Mouse (Mus musculus): ENCODE measurements around the gene Gmds. TPM values are rescaled to one million over a fixed set of nuclear protein-coding genes. Genes with fewer than 3 reads are reported as not detected.

Gene Gmds
- 4.3 and 5.2 TPM in 2 replicates for polyA plus RNA-seq (2012; rRNA removed)

- Histone ChIP-seq H3K4me1 (ENCODE audit: control insufficient read depth, insufficient read depth, low read length) (peaks cover 6% of the 10 kb centered on the region), H3K36me3 (ENCODE audit: control insufficient read depth, insufficient read depth, low read length) (no peaks in the 10 kb centered on the region), H3K27ac (ENCODE audit: control insufficient read depth, insufficient read depth, low read depth, low read length) (peak within 1 kb of the TSS; percentile 56), H3K27me3 (ENCODE audit: control insufficient read depth, insufficient read depth, low read length) (no peaks in the 10 kb centered on the region), H3K4me3 (ENCODE audit: control insufficient read depth, low read depth, low read length) (peak within 1 kb of the TSS; percentile 87)
- no peak for TF ChIP-seq CTCF (IDR thresholded peaks at IDR 0.05; ENCODE audit: control insufficient read depth, insufficient read depth, insufficient replicate concordance, low read depth, low read length)
- peak; percentile 47 for TF ChIP-seq POLR2A (IDR thresholded peaks at IDR 0.05; ENCODE audit: control insufficient read depth, low read depth, low read length)
Observed at GRCm38 (mm10) chr13:32338513-32339365, at the start of gene Gmds. Gene Gmds, minus strand, starts transcription at chr13:32338740.

- no peak overlapping the region for H3K27ac ChIP-seq (ENCODE audit: control insufficient read depth, insufficient read depth, low read depth, low read length)
- no peak for TF ChIP-seq CTCF (IDR thresholded peaks at IDR 0.05; ENCODE audit: control insufficient read depth, insufficient read depth, insufficient replicate concordance, low read depth, low read length)
- no peaks in the 10 kb centered on the region for H3K36me3 ChIP-seq (ENCODE audit: control insufficient read depth, insufficient read depth, low read length)
- H3K4me1 ChIP-seq (ENCODE audit: control insufficient read depth, insufficient read depth, low read length) = no peaks in the 10 kb centered on the region
- H3K4me3 ChIP-seq (ENCODE audit: control insufficient read depth, low read depth, low read length) = no peak overlapping the region
- no peaks in the 10 kb centered on the region for H3K27me3 ChIP-seq (ENCODE audit: control insufficient read depth, insufficient read depth, low read length)
Observed at GRCm38 (mm10) chr13:32385421-32386092, 47.0 kb upstream of the Gmds start.

DNA sequence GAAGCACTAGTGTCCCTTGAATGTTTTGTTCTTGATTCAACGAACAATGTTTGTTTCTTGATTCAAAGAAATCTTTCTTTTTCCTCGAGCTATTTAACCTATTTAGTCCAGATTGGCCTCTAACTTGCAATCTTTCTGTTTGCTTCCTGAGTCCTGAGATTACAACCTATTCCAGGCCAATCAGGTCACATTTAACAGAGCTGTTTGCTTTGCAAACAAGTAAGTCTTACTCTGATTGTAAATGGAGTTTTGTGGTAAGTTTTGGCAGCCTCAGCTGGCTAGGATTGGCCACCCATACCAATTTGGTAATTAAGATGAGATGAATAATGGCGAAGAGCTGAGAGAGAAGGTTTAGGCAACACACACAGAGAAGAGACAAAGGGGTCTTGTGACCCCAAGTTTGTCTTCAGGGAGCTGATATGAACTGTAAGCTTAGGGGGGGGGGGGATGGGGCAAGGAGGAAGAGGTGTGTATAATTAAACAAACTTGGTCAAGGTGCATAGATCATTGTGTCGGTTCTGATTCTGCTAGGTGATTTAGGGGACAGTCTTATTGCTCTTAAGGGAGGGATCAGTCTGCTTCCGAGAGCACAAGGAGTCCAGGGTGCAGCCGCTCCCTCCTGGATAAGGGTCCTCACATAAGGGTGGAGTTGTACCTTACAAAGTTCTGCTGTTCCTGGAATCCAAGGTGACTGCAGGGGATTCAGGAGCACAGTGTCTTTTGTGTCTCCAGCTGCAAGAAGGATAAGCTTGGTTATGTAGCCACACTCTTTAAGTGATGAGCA, 43.9 kb upstream of the Gmds start:
- H3K4me1 ChIP-seq (ENCODE audit: control insufficient read depth, insufficient read depth, low read length) = no peaks in the 10 kb centered on the region
- H3K4me3 ChIP-seq (ENCODE audit: control insufficient read depth, low read depth, low read length) = no peak overlapping the region
- H3K36me3 ChIP-seq (ENCODE audit: control insufficient read depth, insufficient read depth, low read length) = no peaks in the 10 kb centered on the region
- H3K27me3 ChIP-seq (ENCODE audit: control insufficient read depth, insufficient read depth, low read length) = no peaks in the 10 kb centered on the region
- no peak for TF ChIP-seq CTCF (IDR thresholded peaks at IDR 0.05; ENCODE audit: control insufficient read depth, insufficient read depth, insufficient replicate concordance, low read depth, low read length)
- no peak for TF ChIP-seq POLR2A (IDR thresholded peaks at IDR 0.05; ENCODE audit: control insufficient read depth, low read depth, low read length)
- H3K27ac ChIP-seq (ENCODE audit: control insufficient read depth, insufficient read depth, low read depth, low read length) = no peak overlapping the region

- Histone ChIP-seq H3K27ac (ENCODE audit: control insufficient read depth, insufficient read depth, low read depth, low read length) (no peak overlapping the region), H3K4me3 (ENCODE audit: control insufficient read depth, low read depth, low read length) (no peak overlapping the region), H3K27me3 (ENCODE audit: control insufficient read depth, insufficient read depth, low read length) (no peaks in the 10 kb centered on the region), H3K4me1 (ENCODE audit: control insufficient read depth, insufficient read depth, low read length) (no peaks in the 10 kb centered on the region), H3K36me3 (ENCODE audit: control insufficient read depth, insufficient read depth, low read length) (no peaks in the 10 kb centered on the region)
- TF ChIP-seq CTCF (IDR thresholded peaks at IDR 0.05; ENCODE audit: control insufficient read depth, insufficient read depth, insufficient replicate concordance, low read depth, low read length) = no peak
- no peak for TF ChIP-seq POLR2A (IDR thresholded peaks at IDR 0.05; ENCODE audit: control insufficient read depth, low read depth, low read length)
Observed at GRCm38 (mm10) chr13:32378634-32379033, 40.1 kb upstream of the Gmds start.

DNA sequence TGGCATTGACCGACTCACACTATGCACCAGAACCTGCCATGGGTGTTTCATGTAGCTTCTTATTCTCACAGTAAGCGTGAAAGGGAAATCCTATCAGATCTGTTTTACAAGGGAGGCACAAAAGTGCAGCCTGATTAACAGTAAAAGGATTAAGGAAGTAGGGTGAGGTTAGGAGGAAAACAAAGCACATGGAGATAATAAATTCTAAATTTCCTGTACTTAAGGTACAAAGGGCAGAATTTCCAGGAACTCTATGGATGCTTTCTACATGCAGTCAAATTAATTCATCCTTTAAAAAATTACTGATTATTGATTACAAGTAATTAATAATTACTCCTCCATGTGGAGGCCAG, 34.0 kb upstream of the Gmds start:
- TF ChIP-seq POLR2A (IDR thresholded peaks at IDR 0.05; ENCODE audit: control insufficient read depth, low read depth, low read length) (no peak), CTCF (IDR thresholded peaks at IDR 0.05; ENCODE audit: control insufficient read depth, insufficient read depth, insufficient replicate concordance, low read depth, low read length) (no peak)
- H3K27ac ChIP-seq (ENCODE audit: control insufficient read depth, insufficient read depth, low read depth, low read length) = no peak overlapping the region
- no peaks in the 10 kb centered on the region for H3K4me1 ChIP-seq (ENCODE audit: control insufficient read depth, insufficient read depth, low read length)
- H3K36me3 ChIP-seq (ENCODE audit: control insufficient read depth, insufficient read depth, low read length) = no peaks in the 10 kb centered on the region
- H3K4me3 ChIP-seq (ENCODE audit: control insufficient read depth, low read depth, low read length) = no peak overlapping the region
- no peaks in the 10 kb centered on the region for H3K27me3 ChIP-seq (ENCODE audit: control insufficient read depth, insufficient read depth, low read length)

GRCm38 (mm10) chr13:32371874-32372530, 33.5 kb upstream of the Gmds start:
- H3K36me3 ChIP-seq (ENCODE audit: control insufficient read depth, insufficient read depth, low read length) = no peaks in the 10 kb centered on the region
- H3K4me1 ChIP-seq (ENCODE audit: control insufficient read depth, insufficient read depth, low read length) = no peaks in the 10 kb centered on the region
- no peak overlapping the region for H3K27ac ChIP-seq (ENCODE audit: control insufficient read depth, insufficient read depth, low read depth, low read length)
- H3K4me3 ChIP-seq (ENCODE audit: control insufficient read depth, low read depth, low read length) = no peak overlapping the region
- TF ChIP-seq CTCF (IDR thresholded peaks at IDR 0.05; ENCODE audit: control insufficient read depth, insufficient read depth, insufficient replicate concordance, low read depth, low read length) (no peak), POLR2A (IDR thresholded peaks at IDR 0.05; ENCODE audit: control insufficient read depth, low read depth, low read length) (no peak)
- H3K27me3 ChIP-seq (ENCODE audit: control insufficient read depth, insufficient read depth, low read length) = no peaks in the 10 kb centered on the region

Measured in testis, adult 2 months (tissue).